Mouse (Mus musculus) gastrocnemius, postnatal 14 days (tissue): ENCODE data around the gene Cdk17. TPM values are rescaled to one million over a fixed set of nuclear protein-coding genes. Genes with fewer than 3 reads are reported as not detected.

ENCODE experiments used
- DNase-seq: peaks from one replicate; pipeline ENCODE4 v3.0.0; 2021; ENCODE audit warnings: mixed read lengths
- intact Hi-C: fragments of 180-260 bp; cut with DNase I; formaldehyde crosslinking; loops from one replicate; pipeline ENCODE4 v1.15.1; 2025; ENCODE audit warnings: low total_unique reads
- total RNA-seq, 2 experiments: library from RNA; stranded (reverse); gene quantifications; 2 replicates each; pipeline ENCODE4 v1.2.3; 2021

Gene Cdk17
- total RNA-seq, 2 experiments from 2014 or later, result 9.8 to 11.9 TPM

DNA sequence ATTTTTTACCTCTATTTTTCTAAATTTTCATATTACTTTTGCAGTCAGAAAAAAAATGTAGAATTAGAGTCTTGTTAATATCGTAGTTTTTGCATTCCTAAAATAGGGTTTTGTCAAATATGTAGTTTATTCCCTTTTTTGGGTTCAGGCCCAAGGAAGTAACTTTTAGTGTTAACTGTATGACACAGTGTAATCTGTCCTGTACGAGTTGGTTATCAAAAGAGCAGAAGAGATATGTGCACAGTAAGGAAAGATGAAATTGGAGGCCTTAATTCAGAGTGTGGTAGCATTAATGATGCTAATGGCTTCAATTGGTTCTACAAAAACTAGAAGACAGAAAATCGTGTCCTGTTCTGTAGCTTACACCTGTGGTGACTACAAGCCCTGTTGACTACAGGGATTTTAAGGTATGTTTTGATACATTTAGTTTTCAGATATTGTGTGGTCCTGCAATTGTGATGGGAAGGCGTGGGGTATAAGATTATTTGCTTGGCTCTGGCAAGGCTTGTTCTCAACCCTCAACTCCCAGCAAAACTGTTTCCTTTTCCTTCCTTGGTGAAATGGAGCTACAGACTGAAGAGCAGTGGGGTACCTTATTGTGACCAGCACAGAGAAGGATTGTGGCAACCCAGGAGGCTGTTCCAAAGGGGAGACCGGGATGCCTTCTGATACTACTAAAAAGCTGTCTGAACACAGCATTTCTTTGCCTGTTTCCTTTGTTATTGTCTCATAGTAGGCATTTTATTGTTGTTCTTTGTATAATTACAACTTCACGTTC, 3.2 kb downstream of the Cdk17 start:
- intact Hi-C loops, result loop anchor here (10.0 kb wide), 1 partner anchor 91 kb away; no protein-coding TSS in a partner anchor
- DNase-seq, result no peak

DNA sequence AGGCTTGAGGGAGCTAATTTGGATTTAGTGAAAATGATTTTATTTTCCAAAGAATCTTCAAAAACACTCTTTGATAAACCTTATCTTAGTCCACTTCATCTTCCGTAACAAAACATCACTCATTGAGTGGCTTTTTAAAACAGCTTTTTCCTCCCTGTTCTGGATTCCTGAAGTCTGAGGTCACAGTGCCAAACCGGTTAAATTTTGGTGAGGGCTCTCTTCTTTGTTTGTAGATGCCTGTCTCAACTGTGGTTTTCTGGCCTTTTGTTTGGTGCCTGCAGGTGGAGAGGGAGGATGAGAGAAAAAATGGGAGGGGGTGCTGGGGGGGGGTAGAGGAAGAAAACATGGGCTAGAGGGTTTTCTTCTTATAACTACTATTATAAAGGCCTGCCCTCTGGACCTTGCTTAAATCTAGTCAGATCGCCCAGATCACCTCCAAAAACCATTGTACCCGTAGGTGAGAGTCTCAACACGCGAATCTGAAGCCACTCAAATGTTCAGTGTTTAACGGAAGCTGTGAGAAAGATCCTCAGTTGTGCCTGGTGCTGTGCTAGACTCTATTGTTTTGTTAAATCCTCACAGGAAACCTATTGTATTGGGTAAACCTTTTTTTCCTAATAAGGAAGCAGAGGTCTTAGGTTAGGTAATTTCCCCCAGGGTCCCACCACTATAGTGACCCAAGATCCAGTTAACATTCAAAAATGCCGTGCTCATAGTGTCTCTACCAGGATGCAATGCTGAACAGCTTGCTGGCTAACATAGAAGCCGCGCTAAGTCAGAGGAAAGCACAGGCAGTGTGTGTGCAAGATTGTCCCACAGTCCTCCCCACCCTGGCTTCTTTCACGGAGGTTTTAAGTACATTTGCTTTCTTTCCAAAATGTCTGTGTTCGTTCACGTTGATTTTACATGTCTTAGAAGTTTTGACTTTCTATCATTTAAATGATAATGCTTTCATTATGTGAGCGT, 5.0 kb downstream of the Cdk17 start:
- DNase-seq, result no peak
- intact Hi-C loops, result loop anchor here (10.0 kb wide), 1 partner anchor 89 kb away; no protein-coding TSS in a partner anchor

DNA sequence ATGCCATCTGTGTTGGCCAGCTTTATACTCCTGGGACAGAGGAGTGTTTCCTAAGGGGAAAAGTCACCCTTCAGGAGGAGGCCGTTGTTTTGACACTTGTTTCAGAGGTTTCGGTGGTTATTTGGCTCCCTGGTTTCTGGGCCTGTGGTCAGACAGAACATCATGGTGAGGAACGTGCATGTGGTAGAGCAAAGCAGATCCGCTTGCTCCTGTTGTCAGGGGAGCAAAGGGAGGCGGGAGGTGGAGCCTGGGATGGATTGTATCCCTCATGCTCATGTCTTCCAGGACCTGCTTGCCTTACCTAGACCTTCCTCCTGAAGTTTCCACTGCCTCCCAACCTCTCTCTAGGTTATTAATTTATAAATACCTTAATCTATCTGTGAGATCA, 5.7 kb downstream of the Cdk17 start:
- intact Hi-C loops, result loop anchor here (10.0 kb wide), 1 partner anchor 88 kb away; no protein-coding TSS in a partner anchor
- DNase-seq, result no peak

DNA sequence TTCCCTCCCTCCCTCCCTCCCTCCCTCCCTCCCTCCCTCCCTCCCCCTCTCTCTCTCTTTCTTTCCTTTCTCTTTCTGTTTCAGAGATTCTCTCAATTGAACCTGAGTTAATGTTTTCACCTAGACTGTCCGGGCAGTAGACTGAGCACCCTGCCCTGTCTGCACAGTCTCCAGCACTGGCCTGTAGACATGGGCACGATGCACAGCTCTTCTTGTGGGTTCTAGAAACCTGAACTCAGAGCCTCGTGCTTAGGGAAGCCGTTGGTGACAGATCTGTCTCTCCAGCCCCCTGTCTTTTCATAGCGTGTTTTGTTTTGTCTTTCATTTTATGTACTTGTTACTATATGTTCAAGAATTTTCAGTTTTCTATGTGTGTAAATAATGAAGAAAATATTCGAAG, 6.6 kb downstream of the Cdk17 start:
- DNase-seq, result no peak
- intact Hi-C loops, result loop anchor here (10.0 kb wide), 1 partner anchor 87 kb away; no protein-coding TSS in a partner anchor

DNA sequence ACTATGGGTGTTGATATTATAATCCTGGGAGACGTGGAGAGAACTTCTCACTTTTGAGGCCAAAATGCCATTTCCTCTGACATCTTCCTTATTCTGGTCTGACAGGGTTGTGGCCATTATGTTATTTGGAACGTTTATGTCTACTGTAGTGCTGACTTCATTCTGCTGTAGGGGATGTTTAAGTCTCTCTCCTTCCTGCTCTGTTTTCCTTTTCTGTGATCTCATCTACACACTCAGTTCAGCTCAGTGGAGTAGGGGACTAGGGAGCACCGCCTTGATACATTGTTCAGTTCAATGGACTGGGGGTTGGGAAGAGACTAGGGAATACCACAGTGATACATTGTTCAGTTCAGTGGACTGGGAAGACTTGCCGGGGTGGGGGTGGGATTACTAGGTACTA, 7.4 kb downstream of the Cdk17 start:
- no peak for DNase-seq
- intact Hi-C loops, result loop anchor here (10.0 kb wide), 1 partner anchor 87 kb away; no protein-coding TSS in a partner anchor

DNA sequence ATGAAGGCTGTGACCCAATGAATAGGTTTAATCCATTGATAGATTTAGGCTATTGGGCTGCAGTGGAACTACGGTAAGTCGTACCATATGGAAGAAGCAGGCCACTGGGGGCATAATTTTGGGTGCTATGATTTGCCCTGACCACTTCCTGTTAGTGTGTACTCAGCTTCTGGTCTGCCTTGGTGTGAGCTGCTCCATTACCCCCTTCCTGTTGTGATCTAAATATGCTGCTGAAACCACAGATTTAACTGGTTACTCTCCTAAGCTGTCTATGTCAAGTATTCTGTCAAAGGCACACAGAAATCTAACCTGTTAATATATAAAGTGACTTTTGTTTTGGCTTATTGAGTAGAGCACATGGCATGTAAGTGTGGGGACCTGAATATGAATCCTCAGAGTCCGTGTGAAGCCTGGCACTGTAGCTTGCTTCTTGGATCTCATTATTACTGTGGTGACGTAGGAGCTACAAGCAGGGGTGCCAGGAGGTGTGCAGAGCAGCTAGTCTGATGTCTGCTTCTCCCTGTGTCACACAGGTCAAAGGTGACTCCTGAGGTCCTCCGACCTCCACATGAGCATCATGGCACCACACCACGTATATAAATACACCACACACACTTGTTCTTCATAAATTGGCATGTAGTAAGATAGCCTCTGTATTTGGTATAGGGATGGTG, 10.6 kb downstream of the Cdk17 start:
- DNase-seq, result no peak
- intact Hi-C loops, result no loop called here

DNA sequence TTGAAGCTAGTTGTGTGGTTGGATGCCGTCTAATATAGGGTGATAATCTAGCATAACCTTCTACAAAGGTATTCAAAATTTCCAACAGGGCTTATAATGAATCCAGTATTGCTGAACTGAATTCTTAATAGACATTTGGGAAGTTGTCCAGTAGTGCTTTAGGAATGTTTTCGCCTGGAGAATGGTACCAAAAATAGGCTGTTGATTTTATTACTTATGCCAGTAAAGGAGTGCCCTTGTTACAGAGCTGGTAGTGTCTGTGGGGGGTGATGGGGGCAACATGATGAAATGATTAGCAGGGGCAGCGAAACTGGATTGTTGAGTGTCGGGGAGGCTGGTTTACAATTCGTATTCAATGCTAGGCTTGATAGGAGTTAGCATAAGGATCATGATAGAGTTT, 16.8 kb downstream of the Cdk17 start:
- intact Hi-C loops, result no loop called here
- DNase-seq, result no peak

DNA sequence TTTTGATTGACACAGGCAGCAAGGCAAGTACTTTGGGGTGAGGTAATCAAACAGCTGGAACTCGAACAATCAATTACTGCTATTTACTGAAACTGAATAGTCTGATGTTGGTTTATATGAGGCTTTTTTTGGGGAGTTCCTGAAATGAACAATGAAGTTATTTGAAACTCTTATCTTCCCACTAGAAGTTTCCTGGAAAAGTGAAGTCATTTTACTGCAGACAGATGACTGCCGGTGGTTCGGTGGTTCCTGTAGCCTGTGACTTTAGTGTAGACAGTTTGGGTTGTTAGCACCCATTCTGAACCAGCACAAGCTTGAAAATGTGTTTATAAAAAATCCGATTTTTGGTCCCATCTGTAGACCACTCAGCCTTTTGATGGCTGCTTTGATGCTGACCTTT, 17.2 kb downstream of the Cdk17 start:
- intact Hi-C loops, result no loop called here
- DNase-seq, result no peak

DNA sequence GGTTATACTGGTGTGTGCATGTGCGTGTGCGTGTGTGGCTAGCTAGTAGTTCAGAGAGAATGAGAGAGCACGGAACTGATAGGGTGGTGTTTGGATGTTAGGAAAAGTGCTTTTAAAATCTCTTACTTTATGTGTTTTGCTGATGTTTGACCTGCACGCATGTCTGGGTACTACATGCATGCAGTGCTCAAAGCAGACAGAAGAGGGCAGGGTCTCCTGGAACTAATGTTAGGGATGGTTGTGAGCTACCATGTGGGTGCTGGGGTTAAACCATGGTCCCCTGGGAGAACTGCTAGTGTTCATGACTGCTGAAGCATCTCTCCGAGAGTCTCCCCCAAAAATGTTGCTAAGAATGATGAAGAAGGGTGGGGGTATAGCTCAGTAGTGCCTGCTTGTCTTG, 18.0 kb downstream of the Cdk17 start:
- intact Hi-C loops, result no loop called here
- DNase-seq, result no peak

DNA sequence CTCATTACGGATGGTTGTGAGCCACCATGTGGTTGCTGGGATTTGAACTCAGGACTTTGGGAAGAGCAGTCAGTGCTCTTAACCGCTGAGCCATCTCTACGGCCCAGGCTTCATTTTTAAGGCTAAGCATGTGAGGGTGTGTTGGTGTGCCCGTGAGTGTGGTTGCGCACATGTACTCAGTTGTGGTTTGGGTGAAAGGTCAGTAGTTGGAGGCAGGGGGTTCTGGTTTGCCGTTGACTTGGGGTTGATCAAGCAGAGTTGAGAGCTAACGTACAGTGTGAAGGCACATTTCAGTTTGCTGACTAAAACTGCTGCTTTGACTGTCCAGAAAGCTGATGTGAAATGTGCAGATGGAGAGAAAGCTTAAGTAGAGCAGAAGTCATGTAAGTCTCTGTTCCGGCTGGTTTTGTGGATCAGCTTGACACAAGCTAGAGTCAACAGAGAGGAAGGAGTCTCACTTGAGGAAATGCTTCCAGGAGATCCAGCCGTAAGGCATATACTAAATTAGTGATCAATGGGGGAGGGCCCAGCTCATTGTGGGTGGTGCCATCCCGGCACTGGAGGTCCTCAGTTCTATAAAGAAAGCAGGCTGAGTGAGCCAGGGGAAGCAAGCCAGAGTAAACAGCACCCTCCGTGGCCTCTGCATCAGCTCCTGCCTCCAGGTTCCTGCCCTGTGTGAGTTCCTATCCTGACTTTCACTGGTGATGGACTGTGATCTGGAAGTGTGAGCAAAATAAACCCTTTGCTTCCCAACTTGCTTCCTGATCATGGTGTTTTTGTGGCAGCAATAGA, 19.2 kb downstream of the Cdk17 start:
- no peak for DNase-seq
- intact Hi-C loops, result no loop called here

DNA sequence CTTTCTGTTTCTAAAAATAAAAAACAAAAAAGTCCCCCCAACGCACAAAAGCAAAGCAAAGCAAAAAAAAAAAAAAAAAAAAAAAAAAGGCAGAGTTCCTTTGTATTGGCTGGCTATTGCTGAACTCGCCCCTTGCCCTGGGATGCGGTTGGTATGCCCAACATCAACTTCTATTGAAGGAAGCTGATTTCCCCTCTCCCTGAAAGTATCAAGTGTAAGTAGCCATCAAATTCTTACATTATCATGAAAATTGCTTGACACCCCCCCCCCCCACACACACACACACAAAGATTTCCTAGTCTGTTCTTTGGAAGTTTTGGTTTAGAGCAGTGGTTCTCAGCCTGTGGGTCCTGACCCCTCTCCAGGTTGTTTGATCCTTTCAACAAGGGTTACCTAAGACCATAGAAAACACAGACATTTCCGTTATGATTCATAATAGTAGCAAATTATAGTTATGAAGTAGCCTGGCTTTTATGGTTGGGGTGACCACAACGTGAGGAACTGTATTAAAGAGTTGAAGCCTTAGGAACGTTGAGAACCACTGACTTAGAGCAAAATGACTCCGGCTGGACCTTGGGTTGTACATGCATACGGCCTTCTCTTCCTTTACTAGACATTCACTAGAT, 23.8 kb downstream of the Cdk17 start:
- intact Hi-C loops, result no loop called here
- no peak for DNase-seq

DNA sequence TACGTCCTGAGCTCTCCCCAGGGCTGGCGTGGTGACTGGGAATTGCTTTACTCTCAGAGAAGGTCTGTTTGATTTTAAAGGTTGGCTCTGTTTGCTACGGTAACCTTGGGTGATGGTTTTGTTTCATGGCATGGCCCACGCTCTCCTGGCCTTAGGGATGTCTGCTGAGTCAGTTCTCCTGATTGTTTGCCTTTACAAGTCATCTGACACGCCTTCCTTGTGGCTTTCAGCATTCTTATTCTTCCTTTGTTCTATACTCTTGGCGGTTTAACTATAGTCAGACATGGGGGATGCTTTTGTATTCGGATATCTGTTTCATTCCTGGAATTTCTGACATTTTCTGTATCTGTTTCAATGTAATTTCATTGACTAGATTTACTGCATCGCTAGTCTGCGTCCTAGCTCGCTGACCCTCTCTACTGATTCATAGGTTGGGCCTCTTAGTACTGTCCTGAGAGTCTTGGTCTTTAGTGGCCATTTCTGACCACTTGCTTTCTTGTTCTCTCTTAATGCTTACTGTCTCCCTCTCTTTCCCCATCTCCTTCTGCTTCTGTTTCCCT, 27.8 kb downstream of the Cdk17 start:
- no peak for DNase-seq
- intact Hi-C loops, result no loop called here

DNA sequence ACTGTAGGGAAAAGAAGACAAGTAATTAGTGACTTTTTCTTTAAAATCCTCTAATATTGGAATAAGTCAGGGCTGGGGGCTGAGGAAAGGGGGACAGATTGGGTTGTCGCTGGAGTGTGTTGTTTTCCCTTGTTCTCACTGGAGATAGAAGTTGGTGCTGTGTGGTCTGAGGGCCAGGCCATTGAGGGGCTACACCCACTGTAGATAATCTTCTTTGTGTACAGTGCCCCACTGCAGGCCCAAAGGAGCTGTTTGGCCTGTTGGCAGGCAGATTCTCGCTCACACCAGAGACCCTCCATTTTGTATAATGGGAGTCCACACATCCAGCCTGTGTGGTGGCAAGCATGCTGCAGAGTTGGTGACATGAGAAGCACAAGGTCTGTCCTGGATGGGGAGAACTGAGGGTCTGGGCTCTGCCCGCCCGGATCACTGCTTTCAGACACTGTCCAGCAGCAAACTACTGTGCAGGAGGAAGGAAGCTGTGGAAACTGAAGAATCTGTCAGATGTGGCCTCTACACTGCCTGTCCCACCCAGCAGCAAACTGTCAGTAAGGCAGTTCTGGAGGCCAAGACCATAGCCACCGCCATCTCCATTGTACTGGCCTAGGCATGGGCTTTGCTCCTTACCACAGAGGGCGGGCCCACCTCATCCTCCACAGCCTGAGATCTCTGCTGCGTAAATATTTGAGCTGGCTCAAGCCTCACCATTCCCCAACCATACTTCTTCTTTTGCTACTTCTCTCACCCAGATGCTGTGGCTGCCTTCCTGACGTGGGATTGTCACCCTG, 30.0 kb downstream of the Cdk17 start:
- DNase-seq, result no peak
- intact Hi-C loops, result no loop called here

DNA sequence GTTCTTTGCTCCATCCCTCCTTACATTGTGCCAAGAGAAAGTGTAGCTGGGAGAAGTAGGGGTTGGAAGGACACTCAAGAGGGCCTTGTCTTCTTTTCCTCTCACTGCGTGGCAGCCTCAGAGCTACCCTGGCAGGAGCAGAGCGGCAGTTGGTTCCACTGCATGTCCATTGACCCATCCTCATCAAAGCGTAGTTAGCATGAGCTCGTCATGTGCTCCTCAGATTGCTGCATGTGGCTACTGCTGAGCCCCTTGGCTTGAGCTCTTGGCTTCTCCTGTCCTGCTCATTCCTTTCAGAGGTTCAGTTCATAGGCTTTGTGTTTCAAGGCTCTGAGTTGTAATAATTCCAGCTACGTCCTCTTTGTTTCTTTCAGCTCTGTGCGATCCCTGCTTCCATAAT, 36.4 kb downstream of the Cdk17 start:
- intact Hi-C loops, result no loop called here
- DNase-seq, result no peak

DNA sequence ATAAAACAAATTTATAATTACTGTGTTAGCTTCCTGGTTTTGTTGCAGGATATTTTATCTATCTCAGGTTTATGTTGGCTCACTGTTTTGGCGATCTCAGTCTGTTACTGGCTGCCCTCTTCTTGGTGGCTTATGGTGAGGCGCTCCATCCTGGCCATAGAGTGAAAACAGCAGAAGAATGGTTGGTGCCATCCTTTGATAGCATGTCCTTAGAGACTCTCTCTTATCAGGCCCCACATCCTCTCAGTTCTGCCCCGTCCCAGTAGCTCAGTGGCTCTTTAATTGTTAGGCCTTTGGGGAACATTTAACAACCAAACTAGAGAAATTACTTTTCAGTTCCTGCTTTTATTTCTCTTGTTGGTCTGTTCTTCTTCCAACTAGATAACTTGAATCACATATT, 38.3 kb downstream of the Cdk17 start:
- intact Hi-C loops, result no loop called here
- no peak for DNase-seq

DNA sequence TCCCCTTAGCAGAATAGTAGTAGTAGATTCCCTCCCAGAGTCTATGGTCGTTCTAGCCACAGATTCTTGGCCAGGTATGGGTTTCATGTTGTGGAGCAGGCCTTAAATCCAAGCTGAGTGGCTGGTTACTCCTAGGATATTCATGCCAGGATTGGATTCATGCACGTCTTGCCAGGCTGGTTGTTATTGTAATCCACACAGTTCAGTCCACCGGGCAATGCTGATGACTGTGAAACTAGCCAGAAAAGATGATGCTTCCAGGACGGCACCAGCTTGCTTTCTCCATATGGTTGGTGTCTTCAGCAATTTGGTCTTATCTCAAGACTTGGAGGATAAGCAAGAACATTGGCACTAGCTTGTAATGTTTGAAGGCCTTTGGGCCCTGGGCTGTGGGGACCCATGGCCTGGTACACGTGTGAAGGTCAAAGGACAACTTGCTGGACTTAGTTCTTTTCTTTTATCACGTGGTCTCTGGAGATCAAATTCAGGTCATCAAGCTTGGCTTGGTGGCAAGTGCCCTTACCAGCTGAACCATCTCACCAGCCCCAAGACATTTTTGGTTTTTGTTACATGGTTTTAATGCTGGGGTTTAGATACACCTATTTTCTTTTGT, 41.3 kb downstream of the Cdk17 start:
- intact Hi-C loops, result no loop called here
- DNase-seq, result no peak

DNA sequence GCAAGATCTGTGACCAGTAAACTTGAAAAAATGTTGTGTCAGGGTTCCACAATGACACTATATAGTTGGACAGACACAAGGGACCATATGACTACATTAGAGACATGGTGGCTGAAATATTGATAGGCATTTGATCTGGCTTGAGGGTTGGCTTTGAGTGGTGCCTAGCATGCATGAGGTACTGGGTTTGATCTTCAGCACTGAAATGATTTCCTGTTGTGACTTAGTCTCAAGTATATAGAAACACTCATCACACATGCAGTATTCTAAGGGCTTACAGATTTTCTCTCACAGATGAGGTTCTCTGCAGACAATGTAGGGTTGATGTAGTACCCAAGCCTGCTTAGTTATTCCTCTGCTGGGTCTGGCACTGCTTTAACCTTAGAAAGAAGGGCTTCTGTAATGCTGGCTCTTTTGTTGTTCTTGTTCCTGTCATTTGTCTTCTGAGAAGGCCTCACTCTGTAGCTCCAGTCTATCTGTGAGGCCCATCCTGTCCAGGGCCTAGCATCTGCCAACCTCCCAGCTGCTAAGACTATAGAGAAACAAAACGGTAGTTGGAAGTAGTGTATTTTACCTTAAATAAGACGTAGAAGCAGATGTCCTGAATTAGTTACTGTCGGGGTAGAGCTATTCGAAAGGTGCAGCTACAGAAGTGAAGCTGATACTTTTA, 44.7 kb downstream of the Cdk17 start:
- intact Hi-C loops, result no loop called here
- no peak for DNase-seq
